Mouse (Mus musculus) hindlimb bud, embryonic 11.5 days (tissue): ENCODE data around the gene Btg2.

Experiments
- DNase-seq: peaks from one replicate; pipeline ENCODE4 v3.0.0-alpha.2; 2012; ENCODE audit warnings: low read depth, low spot score; ENCODE audit errors: extremely low spot score

Gene Btg2

DNA sequence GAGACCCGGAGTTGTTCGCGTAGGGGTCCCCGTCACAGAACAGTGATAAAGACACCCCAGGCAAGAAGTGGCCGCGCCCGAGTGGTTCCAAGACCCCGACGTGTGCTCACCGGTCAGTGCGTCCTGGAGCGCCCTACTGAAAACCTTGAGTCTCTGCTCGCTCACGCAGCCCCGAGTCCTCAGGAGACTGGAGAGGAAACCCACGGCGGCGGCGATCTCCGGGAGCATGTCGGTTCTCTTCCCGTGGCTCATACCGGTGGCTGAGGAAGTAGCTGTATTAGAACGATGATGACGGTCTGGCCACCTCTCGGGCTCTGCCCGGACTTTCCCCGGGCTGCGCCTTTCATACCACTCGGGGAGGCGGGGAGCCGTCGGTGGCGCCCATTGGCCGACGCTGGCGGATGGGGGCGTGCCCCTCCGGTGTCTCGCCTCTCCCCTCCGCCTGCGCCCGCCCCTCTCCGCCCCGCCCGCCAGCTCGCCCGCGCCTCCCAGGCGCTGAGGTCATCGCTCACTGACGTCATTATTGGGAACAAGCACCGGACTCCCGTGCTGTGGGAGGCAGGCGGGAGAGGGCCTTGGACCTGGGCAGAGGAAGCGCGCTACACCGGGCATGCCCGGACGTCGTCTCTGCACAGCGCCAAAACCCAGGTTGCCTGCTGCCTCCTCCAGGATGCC is at the start of gene Btg2:
TSS of gene Btg2 (minus strand) at position 319 of the 675 bp plus-strand sequence.
- DNase-seq: no peak

GRCm38 (mm10) chr1:134122195-134122594 is 43.3 kb upstream of the Btg2 start:
- DNase-seq: no peak

GRCm38 (mm10) chr1:134120179-134120578 is 41.3 kb upstream of the Btg2 start:
- DNase-seq: peak; percentile 74

GRCm38 (mm10) chr1:134117110-134117509 is 38.2 kb upstream of the Btg2 start:
- no peak for DNase-seq

GRCm38 (mm10) chr1:134115424-134115823 is 36.5 kb upstream of the Btg2 start:
- DNase-seq: no peak

DNA sequence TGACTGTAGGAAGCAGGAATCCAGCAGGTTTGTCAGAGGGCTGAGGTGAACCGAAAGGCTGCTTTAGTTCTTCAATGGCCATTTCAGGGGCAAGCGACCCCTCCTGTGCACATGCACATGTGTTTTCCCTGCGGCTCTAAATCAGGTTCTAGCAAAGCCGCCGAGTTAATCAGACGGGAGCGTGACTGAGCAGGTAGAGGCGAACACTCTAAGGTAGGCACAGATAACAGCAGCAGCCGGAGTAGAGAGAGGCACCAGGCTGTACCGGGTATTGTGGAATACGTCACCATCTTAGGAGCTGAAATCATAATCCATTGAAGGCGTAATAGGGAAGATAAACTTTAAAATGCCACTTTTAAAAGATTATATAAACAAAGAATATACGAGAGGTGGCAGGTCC is 35.8 kb upstream of the Btg2 start:
- DNase-seq: no peak

GRCm38 (mm10) chr1:134114018-134114417 is 35.1 kb upstream of the Btg2 start:
- DNase-seq: no peak

- no peak for DNase-seq
These were observed 34.6 kb upstream of the Btg2 start for GRCm38 (mm10) chr1:134113560-134113959.

DNA sequence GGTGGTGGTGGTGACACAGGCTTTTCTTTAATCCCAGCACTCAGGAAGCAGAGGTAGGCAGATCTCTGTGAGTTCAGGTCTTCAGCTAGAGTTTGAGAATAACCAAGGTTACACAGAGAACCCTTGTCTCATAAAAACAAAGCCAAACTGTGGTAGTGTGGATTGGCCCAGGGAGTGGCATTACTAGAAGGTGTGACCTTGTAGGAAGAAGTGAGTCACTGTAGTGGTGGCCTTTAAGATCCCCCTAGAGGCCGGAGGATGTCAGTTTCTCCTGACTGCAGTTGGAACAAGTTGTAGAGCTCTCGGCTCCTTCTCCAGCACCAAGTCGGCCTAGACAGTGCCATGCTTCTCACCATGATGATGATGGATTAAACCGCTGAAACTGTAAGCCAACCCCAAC is 32.1 kb upstream of the Btg2 start, which contains the start of gene Chit1:
TSS of gene Chit1 (plus strand) at position 264 of the 400 bp plus-strand sequence.
- no peak for DNase-seq

- no peak for DNase-seq
These were observed 31.5 kb upstream of the Btg2 start for GRCm38 (mm10) chr1:134110449-134110848.

DNA sequence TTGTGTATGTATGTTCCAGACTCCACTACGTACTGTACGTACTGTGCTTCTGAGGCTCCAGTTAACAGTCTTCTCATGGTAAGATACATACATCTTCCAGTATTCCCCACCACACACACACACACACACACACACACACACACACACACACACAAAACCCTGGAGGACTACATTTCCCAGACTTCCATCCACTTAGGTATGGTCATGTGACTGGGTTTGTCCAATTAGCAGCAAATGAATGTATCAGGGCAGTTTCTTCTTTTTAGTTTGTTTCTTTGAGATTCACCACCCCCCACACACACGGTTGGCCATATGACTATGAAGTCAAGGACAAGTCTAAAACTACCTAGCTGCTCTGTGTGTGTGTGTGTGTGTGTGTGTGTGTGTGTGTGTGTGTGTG is 31.1 kb upstream of the Btg2 start:
- no peak for DNase-seq

DNA sequence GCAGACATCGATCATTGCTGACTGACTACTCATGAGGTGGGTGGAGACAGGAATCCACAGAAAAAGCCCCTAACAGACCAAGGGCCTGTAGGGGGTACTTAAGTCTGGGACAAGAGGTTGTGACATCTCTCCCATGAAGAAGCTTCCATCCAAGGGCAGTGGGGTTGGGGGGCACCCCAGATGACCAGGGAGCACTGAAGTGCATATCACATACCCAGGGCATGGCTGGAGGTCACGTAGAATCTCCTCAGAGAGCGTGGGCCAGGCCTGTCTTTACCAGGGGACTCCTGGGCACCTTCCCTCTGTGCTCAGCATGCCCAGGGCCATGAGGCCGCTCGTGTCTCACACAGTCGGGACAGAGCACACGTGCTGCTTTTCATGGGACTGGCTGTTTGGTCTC is 28.9 kb upstream of the Btg2 start:
- DNase-seq: no peak

GRCm38 (mm10) chr1:134106719-134107118 is 27.8 kb upstream of the Btg2 start:
- DNase-seq: peak; percentile 39

DNA sequence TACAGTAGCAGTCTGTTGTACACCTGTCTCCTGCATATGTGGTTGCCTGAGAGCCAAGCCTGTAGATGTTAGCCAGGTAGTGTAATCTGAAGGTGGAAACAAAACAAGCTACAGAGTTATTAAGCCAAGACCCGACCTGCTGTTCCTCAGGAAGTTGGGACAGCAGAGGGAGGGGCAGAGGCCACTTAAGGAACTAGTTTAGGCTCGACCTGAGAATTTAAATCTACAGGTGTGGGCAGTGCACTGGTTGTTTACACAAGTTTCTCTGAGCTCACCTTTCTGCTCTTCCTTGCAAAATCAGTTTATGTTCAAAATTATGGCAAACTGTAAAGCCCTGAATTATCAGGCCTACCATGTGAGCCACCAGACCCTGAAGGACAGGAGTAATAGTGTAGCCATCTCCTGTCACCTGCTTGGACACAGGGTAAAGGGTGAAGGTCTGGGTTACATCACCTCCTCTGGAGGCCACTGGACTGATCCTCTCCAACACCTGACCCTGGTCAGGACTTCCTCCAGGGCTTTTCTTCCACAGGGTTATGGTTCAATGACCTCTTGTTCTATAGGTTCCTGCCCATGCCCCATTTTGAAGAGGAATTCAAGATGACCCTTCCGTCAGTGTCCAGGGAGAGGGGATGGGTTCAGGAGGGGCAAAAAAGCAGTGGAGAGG is 27.0 kb upstream of the Btg2 start:
- no peak for DNase-seq

DNA sequence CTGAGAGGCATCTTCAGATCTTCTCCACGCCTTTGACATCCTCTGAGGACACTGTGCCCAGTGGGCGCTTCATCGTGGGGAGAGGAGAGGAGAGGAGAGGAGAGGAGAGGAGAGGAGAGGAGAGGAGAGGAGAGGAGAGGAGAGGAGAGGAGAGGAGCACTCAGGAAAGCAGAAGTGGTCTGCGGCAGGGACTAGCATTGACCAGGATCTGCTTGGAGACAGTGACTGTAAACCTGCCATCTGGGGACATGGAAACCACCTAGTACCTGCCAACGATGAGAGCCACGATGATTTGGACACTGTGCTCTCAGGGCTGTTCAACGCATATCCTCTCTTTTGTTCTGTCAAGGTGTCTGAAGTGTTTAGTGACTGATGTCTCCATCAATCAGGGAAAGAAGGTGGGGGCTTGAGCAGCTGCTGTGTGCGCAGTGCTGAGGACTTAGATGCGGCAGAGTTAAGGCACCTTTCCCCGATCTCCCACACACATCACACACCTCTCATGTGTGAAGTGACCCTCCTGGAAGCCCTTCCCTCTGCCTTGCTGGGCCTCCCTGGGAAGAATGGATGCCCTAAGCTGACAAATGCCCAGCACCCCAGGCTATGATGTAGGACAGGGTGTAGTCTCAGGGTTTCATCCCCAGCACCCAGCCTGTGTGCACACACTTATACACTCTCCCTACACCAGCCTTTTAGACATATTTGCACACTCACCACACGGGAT is 26.3 kb upstream of the Btg2 start:
- DNase-seq: no peak

- DNase-seq: no peak
These were observed 24.9 kb upstream of the Btg2 start for GRCm38 (mm10) chr1:134103861-134104260.

GRCm38 (mm10) chr1:134101593-134101992 is 22.7 kb upstream of the Btg2 start:
- no peak for DNase-seq

DNA sequence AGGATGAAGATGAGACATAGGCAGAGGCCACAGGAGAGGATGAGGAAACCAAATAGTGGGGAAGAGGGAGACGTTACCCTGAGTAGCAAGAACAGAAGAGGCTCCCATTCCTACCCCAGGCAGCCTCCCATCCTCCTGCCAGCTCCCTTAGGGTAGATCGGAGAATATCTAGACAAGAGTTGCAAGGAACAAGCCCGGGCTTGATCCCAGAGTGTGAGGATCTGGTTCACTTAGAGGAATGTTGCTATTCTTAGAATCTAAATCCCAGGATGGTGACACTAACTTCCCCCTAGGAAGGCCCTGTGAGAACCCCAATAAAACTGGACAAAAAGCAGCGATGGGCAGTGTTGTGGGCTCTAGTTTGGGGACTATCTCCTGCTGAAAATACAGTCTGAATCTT is 22.0 kb upstream of the Btg2 start:
- DNase-seq: no peak

GRCm38 (mm10) chr1:134100401-134100800 is 21.5 kb upstream of the Btg2 start:
- DNase-seq: no peak

- DNase-seq: no peak
These were observed 20.8 kb upstream of the Btg2 start for GRCm38 (mm10) chr1:134099516-134100235.
